Mouse (Mus musculus) A20 (cell line): ENCODE measurements around the gene Celsr1.

Experiments
- DNase-seq: peaks from one replicate; pipeline ENCODE4 v3.0.0-alpha.2; 2011; ENCODE audit warnings: low read depth, low spot score

Gene Celsr1

GRCm38 (mm10) chr15:86034781-86035360 lies 1.3 kb upstream of the Celsr1 start:
- no peak for DNase-seq

GRCm38 (mm10) chr15:86034021-86034523 lies 495 bp upstream of the Celsr1 start:
- DNase-seq, result no peak

- DNase-seq, result no peak
Measured at GRCm38 (mm10) chr15:86032811-86033190, 776 bp downstream of the Celsr1 start.

GRCm38 (mm10) chr15:86029981-86030380 lies 3.6 kb downstream of the Celsr1 start:
- DNase-seq, result no peak

- DNase-seq, result no peak
Measured at GRCm38 (mm10) chr15:86027871-86028270, 5.7 kb downstream of the Celsr1 start.

GRCm38 (mm10) chr15:86021971-86022370 lies 11.6 kb downstream of the Celsr1 start:
- no peak for DNase-seq

GRCm38 (mm10) chr15:86021301-86021700 lies 12.3 kb downstream of the Celsr1 start:
- no peak for DNase-seq

- DNase-seq, result no peak
Measured at GRCm38 (mm10) chr15:86020008-86020407, 13.6 kb downstream of the Celsr1 start.

- no peak for DNase-seq
Measured at GRCm38 (mm10) chr15:86018753-86019512, 14.6 kb downstream of the Celsr1 start.

- no peak for DNase-seq
Measured at GRCm38 (mm10) chr15:86017336-86017735, 16.2 kb downstream of the Celsr1 start.

GRCm38 (mm10) chr15:86015860-86016541 lies 17.6 kb downstream of the Celsr1 start:
- no peak for DNase-seq

GRCm38 (mm10) chr15:86015026-86015425 lies 18.6 kb downstream of the Celsr1 start:
- DNase-seq, result no peak

- no peak for DNase-seq
Measured at GRCm38 (mm10) chr15:86013656-86014055, 19.9 kb downstream of the Celsr1 start.

- DNase-seq, result no peak
Measured at GRCm38 (mm10) chr15:86013130-86013529, 20.4 kb downstream of the Celsr1 start.

GRCm38 (mm10) chr15:86007690-86008121 lies 25.9 kb downstream of the Celsr1 start:
- peak; percentile 82 for DNase-seq

GRCm38 (mm10) chr15:86005691-86006525 lies 27.7 kb downstream of the Celsr1 start:
- no peak for DNase-seq

GRCm38 (mm10) chr15:86004048-86004447 lies 29.5 kb downstream of the Celsr1 start:
- DNase-seq, result no peak

- DNase-seq, result no peak
Measured at GRCm38 (mm10) chr15:86000706-86001292, 32.8 kb downstream of the Celsr1 start.

GRCm38 (mm10) chr15:85998525-85999230 lies 34.9 kb downstream of the Celsr1 start:
- DNase-seq, result no peak

GRCm38 (mm10) chr15:85996031-85996765 lies 37.4 kb downstream of the Celsr1 start:
- peak; percentile 46 for DNase-seq
